Mouse (Mus musculus) forebrain, postnatal 0 days (tissue): ENCODE data around the gene Rnf13. TPM values are rescaled to one million over a fixed set of nuclear protein-coding genes. Genes with fewer than 3 reads are reported as not detected.

Experiments used
- ATAC-seq: fragments of 200-750 bp; cut with Nextera tagmentation; 2 replicates; pipeline ENCODE4 v1.8.0; 2017; ENCODE audit warnings: mild to moderate bottlenecking, moderate library complexity
- DNase-seq: peaks from one replicate; pipeline ENCODE4 v3.0.0-alpha.2; 2015
- H3K27ac ChIP-seq: fragments of 300-500 bp; sonication (generic); 2 replicates; pipeline ENCODE4 v1.5.1; 2014; ENCODE audit warnings: low read depth, mild to moderate bottlenecking, antibody characterized with exemption, low read length, moderate library complexity, mixed read lengths
- H3K27me3 ChIP-seq: fragments of 300-500 bp; sonication (generic); 2 replicates; pipeline ENCODE4 v1.6.1; 2014; ENCODE audit warnings: mild to moderate bottlenecking, low read length, mixed read lengths; ENCODE audit not compliant: insufficient read depth
- H3K36me3 ChIP-seq: fragments of 300-500 bp; sonication (generic); 2 replicates; pipeline ENCODE4 v1.6.1; 2014; ENCODE audit warnings: mild to moderate bottlenecking, moderate library complexity; ENCODE audit not compliant: insufficient read depth
- H3K4me1 ChIP-seq: fragments of 300-500 bp; sonication (generic); 2 replicates; pipeline ENCODE4 v1.6.1; 2014; ENCODE audit warnings: antibody characterized with exemption; ENCODE audit not compliant: insufficient read depth
- H3K4me2 ChIP-seq: fragments of 300-500 bp; sonication (generic); 2 replicates; pipeline ENCODE4 v1.6.1; 2014; ENCODE audit warnings: low read depth, mild to moderate bottlenecking, moderate library complexity
- H3K4me3 ChIP-seq: fragments of 300-500 bp; sonication (generic); 2 replicates; pipeline ENCODE4 v1.5.1; 2014; ENCODE audit warnings: low read depth, low read length, mixed read lengths
- H3K9ac ChIP-seq: fragments of 300-500 bp; sonication (generic); 2 replicates; pipeline ENCODE4 v1.6.1; 2014; ENCODE audit warnings: mild to moderate bottlenecking
- H3K9me3 ChIP-seq: fragments of 300-500 bp; sonication (generic); 2 replicates; pipeline ENCODE4 v1.6.1; 2016; ENCODE audit warnings: low read length
- CTCF ChIP-seq: sonication (generic); IDR thresholded peaks from 2 replicates; pipeline ENCODE4 v1.5.1; 2016; ENCODE audit warnings: antibody characterized with exemption, control low read depth, low read depth
- WGBS: fragments of 180-500 bp; shearing (Covaris S2); extraction: QIAGEN DNeasy Blood & Tissue Kit; methylation state at CpG from one replicate; pipeline ENCODE4 v1.1.7; 2014; 5-methylcytosine and 5-hydroxymethylcytosine counted together
- polyA plus RNA-seq: library from polyadenylated mRNA; unstranded; fragments of >200 nt; fragmentation: Nextera tagmentation; extraction: Ambion mirVana; gene quantifications from 2 replicates; pipeline ENCODE4 v1.2.1, GENCODE M21; 2015
- total RNA-seq: library from RNA; depleted of rRNA; stranded (reverse); fragments of >200 nt; gene quantifications from 2 replicates; pipeline ENCODE4 v1.2.3, GENCODE M21; 2014; rRNA removed

Rnf13 gene
- total and polyA plus RNA-seq, 2 experiments from 2014 or later = 46.0 to 88.8 TPM

- peak overlapping the region; percentile 98 for H3K27ac ChIP-seq
- WGBS = 2% methylated on average over 11 of the region's 11 CpGs
- H3K4me3 ChIP-seq = peak overlapping the region; percentile 98
- no peaks in the 10 kb centered on the region for H3K4me1 ChIP-seq
- ATAC-seq (no peak), DNase-seq (peak; percentile 77)
- H3K36me3 ChIP-seq = peaks cover 17% of the 10 kb centered on the region; the same call in 1 of the 2 replicates
- peak overlapping the region; percentile 68 for H3K4me2 ChIP-seq
- TF ChIP-seq CTCF = peak; percentile 35
- no peaks in the 10 kb centered on the region for H3K27me3 ChIP-seq
- no peaks in the 10 kb centered on the region for H3K9me3 ChIP-seq
- peak overlapping the region; percentile 98 for H3K9ac ChIP-seq
Observed at GRCm38 (mm10) chr3:57845786-57846661, 110.2 kb downstream of the Rnf13 start.

- Histone ChIP-seq H3K36me3 (peaks cover 12% of the 10 kb centered on the region; the same call in 1 of the 2 replicates), H3K27ac (peak overlapping the region; percentile 98), H3K9me3 (no peaks in the 10 kb centered on the region), H3K27me3 (no peaks in the 10 kb centered on the region), H3K4me2 (peak overlapping the region; percentile 68), H3K4me3 (peak overlapping the region; percentile 98), H3K4me1 (no peaks in the 10 kb centered on the region), H3K9ac (peak overlapping the region; percentile 98)
- ATAC-seq = no peak
- peak; percentile 69 for DNase-seq
- WGBS = 0% methylated on average over 9 of the region's 9 CpGs
- TF ChIP-seq CTCF = no peak
Observed at GRCm38 (mm10) chr3:57846662-57846911, 110.7 kb downstream of the Rnf13 start.

GRCm38 (mm10) chr3:57846912-57847759, 111.3 kb downstream of the Rnf13 start:
- Histone ChIP-seq H3K36me3 (peaks cover 11% of the 10 kb centered on the region; the same call in 1 of the 2 replicates), H3K27me3 (no peaks in the 10 kb centered on the region), H3K4me3 (peak overlapping the region; percentile 98), H3K9ac (peak overlapping the region; percentile 98), H3K4me2 (peak overlapping the region; percentile 68), H3K4me1 (no peaks in the 10 kb centered on the region), H3K27ac (peak overlapping the region; percentile 98), H3K9me3 (no peaks in the 10 kb centered on the region)
- ATAC-seq = peak; percentile 88
- no peak for TF ChIP-seq CTCF
- no peak for DNase-seq
- under 1% methylated on average over 92 of the region's 104 CpGs for WGBS

- Histone ChIP-seq H3K27me3 (no peaks in the 10 kb centered on the region), H3K4me1 (no peaks in the 10 kb centered on the region), H3K4me3 (peak within 1 kb of the TSS; percentile 98), H3K27ac (peak within 1 kb of the TSS; percentile 98), H3K4me2 (peak within 1 kb of the TSS; percentile 68), H3K9ac (peak within 1 kb of the TSS; percentile 98), H3K36me3 (peaks cover 4% of the 10 kb centered on the region; the same call in 1 of the 2 replicates), H3K9me3 (no peaks in the 10 kb centered on the region)
- peak; percentile 86 for ATAC-seq
- under 1% methylated on average over 51 of the region's 52 CpGs for WGBS
- TF ChIP-seq CTCF = no peak
- peak; percentile 95 for DNase-seq
Observed at GRCm38 (mm10) chr3:57847760-57848185, 111.9 kb downstream of the Rnf13 start, which contains the start of gene Pfn2. Gene Pfn2 (minus strand): TSS chr3:57848079.

GRCm38 (mm10) chr3:57882945-57883344, 147.1 kb downstream of the Rnf13 start:
- Histone ChIP-seq H3K27me3 (no peaks in the 10 kb centered on the region), H3K4me3 (no peak overlapping the region), H3K36me3 (no peaks in the 10 kb centered on the region), H3K27ac (no peak overlapping the region), H3K4me2 (no peak overlapping the region), H3K9ac (no peak overlapping the region), H3K4me1 (no peaks in the 10 kb centered on the region), H3K9me3 (no peaks in the 10 kb centered on the region)
- DNase-seq (no peak), ATAC-seq (peak; percentile 58)
- no peak for TF ChIP-seq CTCF
- WGBS = 61% methylated on average over 3 of the region's 3 CpGs

Other genes starting within 250 kb of the Rnf13 start
- 27.4 and 39.1 TPM in 2 replicates for gene Wwtr1, start 160.2 kb upstream of the Rnf13 start, total RNA-seq
- 11.7 and 12.1 TPM in 2 replicates for gene Wwtr1, start 160.2 kb upstream of the Rnf13 start, polyA plus RNA-seq
- gene Commd2, start 84.3 kb upstream of the Rnf13 start, total RNA-seq = 34.6 and 39.5 TPM in 2 replicates
- gene Commd2, start 84.3 kb upstream of the Rnf13 start, polyA plus RNA-seq = 89.7 and 121 TPM in 2 replicates
- 0.15 and 0.33 TPM in 2 replicates for gene Ankub1, start 43.3 kb upstream of the Rnf13 start, total RNA-seq
- gene Ankub1, start 43.3 kb upstream of the Rnf13 start, polyA plus RNA-seq = 0.22 TPM in 1 of 2 replicates, not detected in the other
- 446 and 453 TPM in 2 replicates for gene Pfn2, start 112.0 kb downstream of the Rnf13 start, total RNA-seq
- gene Pfn2, start 112.0 kb downstream of the Rnf13 start, polyA plus RNA-seq = 654 and 706 TPM in 2 replicates